Mouse (Mus musculus): ENCODE measurements around the gene Psma4.

DNA sequence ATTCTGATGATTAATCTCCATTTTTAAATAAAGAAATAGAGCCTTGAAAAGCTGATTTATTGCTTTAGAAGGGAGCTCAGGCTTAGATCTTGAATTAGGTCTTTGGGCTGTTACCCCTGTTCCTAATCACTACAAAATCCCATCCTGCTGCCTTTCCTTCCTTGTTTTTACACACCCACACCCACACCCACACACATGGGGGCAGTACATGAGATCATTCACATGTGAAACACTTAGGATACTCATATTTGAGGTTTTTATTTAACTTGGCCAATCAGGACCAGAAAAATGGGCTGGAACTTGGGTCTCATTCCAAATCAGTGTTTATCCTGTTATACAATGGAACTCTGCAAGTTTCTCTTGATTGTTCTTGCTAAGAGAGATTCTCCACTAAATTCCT lies 1.1 kb upstream of the Psma4 start:
- TF ChIP-seq GATA1 (IDR thresholded peaks at IDR 0.05; ENCODE audit: borderline replicate concordance, low read length): no peak
- TF ChIP-seq FLI1 (IDR thresholded peaks at IDR 0.05; ENCODE audit: low read length): no peak
